Mouse (Mus musculus): Measurements from ENCODE around the gene Pcsk4. TPM values are rescaled to one million over a fixed set of nuclear protein-coding genes. Genes with fewer than 3 reads are reported as not detected.

Pcsk4 gene
- polyA plus RNA-seq, 1 experiment: 9.4 TPM

- DNase-seq (ENCODE audit: extremely low spot score in 1 of 2, low spot score in 1 of 2): no peak
Measured at GRCm38 (mm10) chr10:80324120-80325037, 4.9 kb downstream of the Pcsk4 start.

GRCm38 (mm10) chr10:80323261-80324119 lies 5.8 kb downstream of the Pcsk4 start:
- DNase-seq (ENCODE audit: extremely low spot score in 1 of 2, low spot score in 1 of 2): peak in 1 of 2 experiments; percentile 60

GRCm38 (mm10) chr10:80322811-80323211 lies 6.5 kb downstream of the Pcsk4 start:
- DNase-seq (ENCODE audit: extremely low spot score in 1 of 2, low spot score in 1 of 2): no peak

- DNase-seq (ENCODE audit: extremely low spot score in 1 of 2, low spot score in 1 of 2): no peak
Measured at GRCm38 (mm10) chr10:80321670-80322581, 7.4 kb downstream of the Pcsk4 start.

GRCm38 (mm10) chr10:80321014-80321669 lies 8.2 kb downstream of the Pcsk4 start:
- no peak for DNase-seq (ENCODE audit: extremely low spot score in 1 of 2, low spot score in 1 of 2)

- peak; percentile 89 to 96 for DNase-seq (ENCODE audit: extremely low spot score in 1 of 2, low spot score in 1 of 2)
Measured at GRCm38 (mm10) chr10:80320340-80320760, 8.9 kb downstream of the Pcsk4 start, which contains the start of gene 2310011J03Rik. TSS of gene 2310011J03Rik (minus strand) at chr10:80320537.

- DNase-seq (ENCODE audit: extremely low spot score in 1 of 2, low spot score in 1 of 2): no peak
Measured at GRCm38 (mm10) chr10:80317011-80317410, 12.3 kb downstream of the Pcsk4 start.

GRCm38 (mm10) chr10:80316359-80316781 lies 12.9 kb downstream of the Pcsk4 start:
- DNase-seq (ENCODE audit: extremely low spot score in 1 of 2, low spot score in 1 of 2): no peak

GRCm38 (mm10) chr10:80315315-80315714 lies 14.0 kb downstream of the Pcsk4 start:
- DNase-seq (ENCODE audit: extremely low spot score in 1 of 2, low spot score in 1 of 2): no peak

GRCm38 (mm10) chr10:80314494-80315001 lies 14.8 kb downstream of the Pcsk4 start:
- DNase-seq (ENCODE audit: extremely low spot score in 1 of 2, low spot score in 1 of 2): no peak

- no peak for DNase-seq (ENCODE audit: extremely low spot score in 1 of 2, low spot score in 1 of 2)
Measured at GRCm38 (mm10) chr10:80313627-80314201, 15.6 kb downstream of the Pcsk4 start.

GRCm38 (mm10) chr10:80312586-80313504 lies 16.5 kb downstream of the Pcsk4 start:
- no peak for DNase-seq (ENCODE audit: extremely low spot score in 1 of 2, low spot score in 1 of 2)

GRCm38 (mm10) chr10:80311560-80311959 lies 17.7 kb downstream of the Pcsk4 start:
- no peak for DNase-seq (ENCODE audit: extremely low spot score in 1 of 2, low spot score in 1 of 2)

GRCm38 (mm10) chr10:80304862-80305261 lies 24.4 kb downstream of the Pcsk4 start:
- no peak for DNase-seq (ENCODE audit: extremely low spot score in 1 of 2, low spot score in 1 of 2)

GRCm38 (mm10) chr10:80304458-80304857 lies 24.8 kb downstream of the Pcsk4 start:
- no peak for DNase-seq (ENCODE audit: extremely low spot score in 1 of 2, low spot score in 1 of 2)

GRCm38 (mm10) chr10:80302471-80302881 lies 26.8 kb downstream of the Pcsk4 start:
- DNase-seq (ENCODE audit: extremely low spot score in 1 of 2, low spot score in 1 of 2): peak; percentile 58 to 65

- no peak for DNase-seq (ENCODE audit: extremely low spot score in 1 of 2, low spot score in 1 of 2)
Measured at GRCm38 (mm10) chr10:80302082-80302355, 27.3 kb downstream of the Pcsk4 start.

Measured in frontal cortex, adult 2 months (tissue).